Mouse (Mus musculus) urinary bladder, postnatal 14 days (tissue): ENCODE results near the gene Fbn1.

Experiments
- DNase-seq: peaks from one replicate; pipeline ENCODE4 v3.0.0; 2021; ENCODE audit warnings: low spot score

Fbn1 gene

DNA sequence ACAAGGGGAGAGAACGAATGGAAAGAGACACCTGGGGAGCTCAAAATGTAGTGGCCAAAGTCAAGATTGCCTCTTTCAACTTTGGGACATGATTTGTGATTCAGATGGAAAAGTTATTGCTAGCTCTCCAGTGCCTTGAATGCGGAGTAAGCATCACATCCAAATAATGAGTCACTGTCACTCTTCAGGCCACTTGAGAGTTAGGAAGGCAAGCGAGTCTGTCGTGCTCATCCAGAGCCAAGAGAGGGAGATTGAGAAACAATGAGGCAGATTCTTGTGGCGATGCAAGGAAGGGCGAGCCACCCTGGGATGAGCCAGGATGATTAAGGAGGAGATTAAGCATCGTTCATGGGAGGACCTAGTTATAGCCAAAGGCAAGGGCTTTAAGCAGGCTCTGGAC lies 176.2 kb downstream of the Fbn1 start:
- no peak for DNase-seq

DNA sequence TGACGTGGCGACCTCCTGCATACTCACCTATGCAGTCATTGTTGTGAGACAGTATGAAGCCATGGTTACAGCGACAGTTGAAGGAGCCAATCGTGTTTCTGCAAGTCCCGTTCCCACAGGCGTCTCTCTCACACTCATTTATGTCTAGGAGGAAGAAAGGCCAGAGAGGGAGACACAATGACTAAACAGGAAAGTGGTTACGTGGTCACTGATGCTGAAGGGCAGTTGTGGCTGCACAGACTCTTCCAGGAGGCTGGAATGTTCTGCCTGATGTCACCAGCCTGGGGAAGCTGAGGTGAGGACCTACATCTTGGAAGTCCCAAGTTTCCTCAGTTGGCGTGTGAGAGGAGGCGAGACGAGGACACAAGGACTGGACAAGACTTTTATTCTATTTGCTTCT lies 177.3 kb downstream of the Fbn1 start:
- no peak for DNase-seq

DNA sequence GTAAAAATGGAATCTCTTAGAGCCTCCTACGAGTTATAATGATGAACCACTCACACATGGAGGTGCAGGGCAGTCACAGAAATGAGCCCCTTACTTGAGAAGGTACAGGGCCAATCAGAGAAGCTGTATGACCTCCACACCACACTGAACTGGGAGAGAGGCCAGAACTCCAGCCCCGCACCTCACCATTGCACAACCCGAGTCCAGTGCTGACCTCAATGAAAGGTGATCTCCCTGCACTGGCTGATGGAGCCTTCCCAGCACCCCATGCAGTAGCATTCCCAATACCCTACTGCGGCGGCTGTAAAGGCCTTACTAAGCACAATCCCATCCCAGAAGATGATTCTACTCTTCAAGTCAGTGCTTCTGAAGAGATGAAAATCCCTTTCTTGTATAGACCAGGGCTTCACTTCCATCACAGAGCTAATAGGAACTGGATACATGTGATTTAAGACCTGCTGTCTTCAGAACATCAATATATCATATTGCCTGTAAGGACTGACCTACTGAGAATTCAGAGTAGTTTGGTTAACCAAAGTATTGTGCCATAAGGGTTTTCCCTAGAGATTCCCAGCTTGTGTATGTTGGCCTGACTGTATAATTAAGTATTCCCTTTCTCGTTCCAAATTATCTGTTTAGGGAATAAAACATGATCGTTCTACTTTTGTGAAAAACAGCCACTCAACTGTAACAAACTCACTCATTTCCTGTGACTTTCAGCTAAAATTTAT lies 182.5 kb downstream of the Fbn1 start:
- no peak for DNase-seq

DNA sequence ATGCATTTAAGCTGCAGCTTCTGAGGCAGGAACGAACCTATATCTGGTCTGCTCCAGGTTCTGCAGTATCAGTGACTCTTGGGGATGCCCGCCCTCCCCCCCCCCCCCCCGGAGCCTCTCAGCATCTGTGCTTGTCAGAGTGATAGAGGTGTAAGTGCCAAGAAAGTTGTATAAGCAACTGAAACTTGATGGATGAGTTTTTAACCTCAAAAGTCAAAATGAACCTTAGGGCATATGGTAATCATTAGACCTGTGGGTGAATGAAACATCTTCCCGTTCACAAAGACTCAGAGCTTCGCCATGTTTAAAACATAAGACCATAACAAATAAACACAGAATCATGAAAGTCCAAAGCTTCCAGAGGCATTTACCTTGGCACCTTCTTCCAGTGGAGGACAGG lies 183.3 kb downstream of the Fbn1 start:
- no peak for DNase-seq

DNA sequence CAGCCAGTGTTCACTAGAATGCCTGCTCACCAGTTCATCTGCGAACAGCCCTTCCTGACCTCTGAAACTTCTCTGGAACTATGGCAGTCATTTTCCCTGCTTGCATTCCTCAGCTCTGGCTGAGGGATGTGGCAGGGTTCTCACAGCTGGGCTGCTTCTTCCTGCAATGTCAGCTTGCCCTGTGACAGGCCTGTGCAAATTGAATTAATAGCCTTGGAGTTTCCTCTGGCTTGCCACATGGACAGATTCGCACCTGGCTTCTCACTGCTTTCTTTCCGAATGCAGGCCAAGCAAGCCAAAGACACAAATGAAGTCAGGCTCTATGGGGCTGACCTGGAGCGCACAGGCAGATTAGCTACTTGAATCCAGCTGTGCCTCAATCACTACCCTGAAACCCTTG lies 184.4 kb downstream of the Fbn1 start:
- DNase-seq = no peak

DNA sequence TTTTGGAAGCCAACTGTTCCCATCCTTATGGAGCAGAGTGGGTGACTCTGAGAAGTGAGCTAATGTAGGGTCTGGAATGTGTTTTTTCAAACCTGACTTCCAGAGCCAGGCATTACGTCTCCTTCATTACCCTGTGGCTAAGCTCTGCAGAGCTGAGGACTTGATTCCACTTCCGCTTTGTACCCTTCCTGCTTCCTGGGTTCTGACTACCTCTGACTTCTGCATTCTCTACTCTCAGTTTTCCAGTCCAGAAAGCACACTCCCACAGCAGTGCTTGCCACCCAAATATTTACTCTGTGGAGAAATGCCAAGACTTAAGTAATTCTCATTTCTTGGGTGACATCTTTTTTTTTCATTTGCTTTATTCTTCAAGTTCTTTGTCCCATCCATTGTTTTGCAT lies 185.2 kb downstream of the Fbn1 start:
- no peak for DNase-seq

DNA sequence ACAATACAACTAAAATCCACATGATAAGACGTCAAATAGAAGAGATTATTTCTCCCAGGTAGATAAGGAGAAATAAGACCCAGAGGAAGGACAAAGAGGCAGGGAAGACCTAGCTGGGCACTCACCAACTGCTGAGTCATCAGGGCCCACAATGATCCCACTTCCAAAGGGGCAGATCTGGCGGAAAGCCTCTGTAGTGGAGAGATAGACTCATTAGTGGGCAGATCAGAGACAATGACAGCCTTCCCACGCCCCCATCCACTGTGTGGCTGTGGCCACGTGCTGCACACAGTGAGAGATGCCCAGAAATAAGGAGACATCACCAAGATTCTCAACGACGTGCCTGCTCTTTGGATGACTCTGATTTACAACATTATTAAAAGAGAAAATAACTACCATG lies 186.7 kb downstream of the Fbn1 start:
- DNase-seq = no peak

DNA sequence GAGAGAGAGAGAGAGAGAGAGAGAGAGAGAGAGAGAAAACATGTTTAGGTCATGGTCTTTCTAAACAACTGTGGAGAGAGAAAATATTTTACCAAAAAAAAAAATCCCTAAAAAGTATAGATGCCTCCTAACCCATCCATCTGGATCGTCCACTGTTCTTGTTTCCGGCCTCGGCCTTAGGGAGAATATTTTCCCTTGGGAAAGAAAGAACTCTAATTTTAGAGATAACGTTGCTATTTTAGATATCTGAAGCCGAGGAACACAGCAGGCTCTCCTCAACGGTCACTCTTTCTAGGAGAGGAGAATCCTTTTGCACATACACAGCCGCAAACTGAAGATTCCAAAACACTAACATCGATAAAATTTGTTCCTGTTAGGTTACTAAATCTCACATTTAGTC lies 188.1 kb downstream of the Fbn1 start:
- DNase-seq = no peak

DNA sequence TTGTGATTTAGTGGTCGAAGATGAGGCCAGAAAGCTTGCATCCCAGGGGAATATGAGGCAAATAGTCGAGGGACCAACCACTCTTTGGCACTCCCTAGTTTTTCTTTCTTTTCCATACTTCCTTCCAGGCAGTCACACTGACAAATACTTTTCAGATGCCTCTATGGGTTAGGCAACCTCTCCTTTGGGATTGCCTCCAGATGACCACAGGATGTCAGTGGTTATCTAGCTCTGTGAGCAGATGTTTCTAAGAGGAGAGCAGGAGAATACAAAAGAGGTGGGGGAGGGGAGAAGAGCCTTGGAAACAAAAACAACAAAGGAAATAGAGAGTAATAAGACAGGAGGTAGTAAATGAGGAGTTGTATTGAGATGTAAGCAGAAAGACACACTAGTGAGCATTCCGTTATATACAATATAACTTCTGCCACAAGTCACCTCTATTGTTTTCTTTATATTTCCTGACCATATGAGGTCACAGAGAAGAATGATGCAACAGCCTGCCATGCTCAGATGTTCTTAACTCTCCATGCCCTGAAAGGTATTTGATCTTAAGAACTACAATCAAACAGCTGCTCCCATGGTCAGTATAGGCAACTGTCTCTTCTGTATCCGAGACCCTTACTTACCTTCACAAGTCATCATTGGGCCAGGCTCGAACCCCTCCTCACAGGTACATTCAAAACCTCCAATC lies 189.3 kb downstream of the Fbn1 start:
- DNase-seq = no peak

DNA sequence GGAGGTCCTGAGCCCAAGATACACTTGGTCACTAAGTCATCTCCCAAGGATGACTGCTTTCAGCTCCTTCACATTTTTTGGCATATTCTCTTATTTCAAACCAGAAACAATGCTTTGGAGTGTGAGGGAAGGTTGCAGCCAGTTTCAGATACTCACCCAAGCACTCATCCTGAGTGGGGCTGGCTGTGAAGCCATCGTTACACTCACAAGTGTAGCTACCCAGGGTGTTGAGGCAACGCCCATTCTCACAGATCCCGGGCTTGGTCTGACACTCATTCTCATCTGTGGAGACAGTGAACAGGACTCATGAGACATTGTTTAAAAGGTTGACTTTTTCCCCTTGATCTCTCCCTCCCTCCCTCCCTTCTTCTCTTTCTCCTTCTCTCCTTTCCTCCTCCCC lies 192.6 kb downstream of the Fbn1 start:
- DNase-seq = no peak

DNA sequence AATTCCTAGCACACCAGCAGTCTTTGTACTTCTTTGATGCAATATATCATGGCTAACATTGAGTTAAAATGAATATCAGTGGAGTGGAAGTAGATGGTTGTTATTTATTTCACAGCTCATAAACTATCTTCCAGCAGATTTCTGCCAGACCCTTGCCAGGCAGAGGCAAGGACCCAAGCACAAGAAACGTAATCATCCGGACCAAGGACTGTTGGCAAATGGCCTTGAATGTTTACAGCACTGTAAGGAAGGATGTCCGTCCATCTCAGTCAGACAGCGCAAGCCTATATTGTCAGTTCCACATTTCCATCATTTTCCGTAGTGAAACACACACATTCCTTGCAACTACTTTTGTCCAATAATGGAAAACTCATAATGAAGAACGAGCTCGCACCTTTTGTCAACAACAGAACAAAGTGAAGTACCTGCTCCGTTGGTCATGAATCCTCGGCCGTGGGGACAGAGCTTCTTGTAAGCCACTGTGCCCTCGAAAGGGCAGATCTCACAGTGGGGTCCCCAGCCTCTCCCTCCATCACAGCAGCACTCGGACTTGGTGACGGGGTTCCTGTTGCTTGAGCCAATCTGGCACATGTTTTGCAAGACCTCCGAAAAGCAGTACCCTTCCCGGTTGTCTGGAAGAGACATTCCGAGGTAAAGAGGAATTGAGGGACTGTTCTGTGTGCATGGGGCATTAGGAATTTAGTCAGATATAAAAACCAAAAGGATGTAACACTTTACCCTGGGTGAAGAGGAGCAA lies 193.4 kb downstream of the Fbn1 start:
- no peak for DNase-seq

DNA sequence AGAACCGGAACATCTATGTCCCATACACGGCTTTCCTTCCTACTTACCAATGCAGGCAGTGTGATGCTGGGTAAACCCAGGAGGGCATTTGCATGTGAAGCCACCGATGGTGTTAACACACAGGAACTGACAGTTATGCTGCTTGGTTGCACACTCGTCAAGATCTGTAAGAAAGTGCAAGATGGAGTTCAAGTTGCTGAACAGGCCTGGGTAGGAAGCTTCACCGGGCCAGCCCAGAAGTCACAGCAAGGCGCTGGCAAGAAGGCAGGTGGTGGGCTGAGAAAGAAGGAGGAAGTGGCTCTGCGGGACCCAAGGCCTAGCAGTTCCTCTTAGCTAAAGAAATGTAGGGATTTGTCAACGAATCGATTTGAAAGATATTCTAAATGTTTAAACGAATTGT lies 198.1 kb downstream of the Fbn1 start:
- no peak for DNase-seq

DNA sequence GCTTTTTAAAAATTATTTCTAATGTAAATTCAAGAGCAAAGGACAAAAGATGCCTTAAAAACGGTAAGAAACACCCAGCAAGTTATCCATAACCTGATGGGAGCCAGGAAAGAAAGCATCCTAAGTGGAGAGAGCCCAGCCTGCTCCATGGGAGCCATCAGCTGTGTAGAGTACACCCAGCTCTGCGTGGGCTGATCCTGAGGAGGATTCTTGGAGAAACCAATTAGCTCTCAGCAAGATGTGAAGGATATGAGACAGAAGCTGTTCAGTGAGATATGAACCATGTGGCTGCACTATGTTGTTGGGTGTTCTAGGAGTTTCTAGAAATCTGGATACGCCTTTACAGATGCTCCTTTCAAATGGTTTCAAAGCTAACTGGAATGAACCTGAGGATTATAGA lies 202.1 kb downstream of the Fbn1 start:
- no peak for DNase-seq

DNA sequence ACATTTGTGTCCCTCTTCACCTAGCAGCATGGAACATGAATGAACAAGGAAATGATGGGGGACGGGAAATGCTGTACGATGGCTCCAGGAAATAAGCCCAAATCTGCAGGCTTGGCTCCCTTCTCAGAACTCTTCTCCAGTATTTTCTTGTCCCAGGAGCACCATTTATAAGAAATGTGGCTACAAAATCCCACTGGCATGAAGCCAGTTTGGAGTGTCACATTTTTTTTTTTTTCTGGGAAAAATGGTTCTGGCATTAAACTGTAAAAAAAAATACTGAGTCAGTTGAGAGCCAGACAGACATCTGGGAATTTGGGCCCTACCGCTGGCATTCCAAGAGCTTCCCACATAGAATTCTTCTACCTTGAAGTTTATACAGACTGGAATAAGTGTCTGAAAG lies 203.0 kb downstream of the Fbn1 start:
- no peak for DNase-seq

DNA sequence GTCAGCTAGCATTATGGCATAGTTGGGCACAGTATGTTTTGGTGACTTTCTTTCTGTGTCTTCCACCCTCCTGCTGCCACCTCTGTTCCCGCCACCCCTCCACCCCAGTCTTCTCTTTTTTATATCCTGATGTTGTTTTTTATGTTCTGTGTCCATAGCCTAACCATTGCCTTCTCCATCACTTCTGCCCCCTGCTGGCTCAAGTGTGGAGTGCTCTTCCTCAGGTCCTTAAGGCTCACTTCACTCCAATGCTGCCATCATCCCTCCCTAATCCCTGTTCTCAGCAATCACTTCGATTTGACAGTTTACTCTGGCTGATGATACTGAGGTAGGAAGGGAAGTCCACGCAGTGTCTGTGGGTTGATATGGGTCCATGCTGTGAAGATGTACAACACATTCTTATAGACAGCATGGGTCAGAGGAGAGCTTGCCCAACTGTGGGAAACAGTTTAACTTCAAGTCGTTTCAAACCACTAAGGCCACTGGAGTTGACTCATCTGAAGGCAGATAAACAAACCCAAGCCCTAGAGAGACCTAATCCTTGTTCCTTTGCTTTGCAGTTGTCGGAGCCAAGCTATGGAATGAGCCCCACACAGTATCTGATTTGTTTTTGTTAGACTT lies 203.9 kb downstream of the Fbn1 start:
- DNase-seq = no peak

DNA sequence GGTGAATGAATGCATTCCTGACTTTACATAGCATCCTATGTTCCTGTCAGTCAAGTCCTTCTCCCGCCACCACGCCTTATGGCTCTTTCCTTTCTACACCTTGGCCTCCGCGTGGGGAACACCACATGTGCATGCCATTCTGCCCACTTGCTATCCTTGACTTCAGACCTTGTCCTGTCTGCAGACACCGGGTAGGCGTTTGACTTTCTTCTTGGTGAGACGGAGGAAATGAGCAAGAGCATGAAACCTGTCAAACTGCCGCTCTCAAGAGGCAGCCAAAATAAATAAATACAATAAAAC lies 205.2 kb downstream of the Fbn1 start:
- no peak for DNase-seq

DNA sequence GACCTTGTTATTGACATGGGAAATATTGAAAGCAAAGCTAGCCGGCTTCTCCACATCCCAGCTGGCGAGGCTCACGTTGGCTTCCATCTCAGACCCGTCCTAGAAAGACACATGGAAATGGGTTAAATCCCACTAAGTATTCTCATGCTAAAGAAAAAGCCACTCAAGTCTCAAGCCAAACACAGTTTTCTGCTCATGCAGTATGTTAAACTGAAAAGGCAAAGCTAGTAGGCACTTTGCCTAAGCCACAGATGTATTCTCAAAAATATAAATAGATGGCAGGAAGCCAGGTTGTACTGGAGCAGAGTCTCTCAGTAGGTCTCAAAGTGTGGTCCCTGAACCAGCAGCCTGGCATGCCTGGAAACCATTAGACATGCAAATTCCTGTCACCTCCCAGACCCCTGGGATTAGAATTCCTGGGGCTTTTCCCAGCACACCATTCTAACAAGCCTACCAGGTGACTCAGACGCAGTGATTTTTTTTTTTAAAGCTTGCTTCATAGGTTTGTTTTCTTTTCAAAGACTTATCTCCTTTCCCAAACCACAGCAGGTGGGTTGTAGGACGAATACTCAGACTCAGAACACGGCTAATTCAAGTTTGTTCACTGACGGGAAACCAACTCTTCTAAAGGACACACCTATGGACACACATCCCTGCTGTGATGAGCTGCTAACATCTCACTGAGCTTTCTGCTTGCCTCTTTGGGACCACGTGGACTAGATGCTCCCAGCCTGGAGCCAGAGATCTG lies 205.7 kb downstream of the Fbn1 start:
- no peak for DNase-seq

DNA sequence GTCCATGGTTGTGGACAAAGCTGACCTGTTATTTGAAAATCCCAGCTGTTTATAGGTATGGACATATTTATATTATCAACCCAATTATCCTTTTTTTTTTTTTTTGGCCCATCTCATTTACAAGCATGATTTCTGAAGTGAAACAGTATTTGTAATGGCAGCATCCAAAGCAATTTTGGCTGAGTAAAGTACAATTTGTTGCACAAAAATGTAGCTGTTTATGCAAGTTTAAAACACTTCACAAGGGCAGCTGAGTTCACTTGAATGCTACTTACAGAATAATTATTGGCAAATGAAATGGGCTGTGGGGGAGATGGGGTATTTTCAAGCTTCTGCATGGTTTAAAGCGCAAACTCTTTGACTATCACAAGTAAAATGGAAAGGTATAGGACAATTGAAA lies 209.0 kb downstream of the Fbn1 start:
- DNase-seq = no peak

DNA sequence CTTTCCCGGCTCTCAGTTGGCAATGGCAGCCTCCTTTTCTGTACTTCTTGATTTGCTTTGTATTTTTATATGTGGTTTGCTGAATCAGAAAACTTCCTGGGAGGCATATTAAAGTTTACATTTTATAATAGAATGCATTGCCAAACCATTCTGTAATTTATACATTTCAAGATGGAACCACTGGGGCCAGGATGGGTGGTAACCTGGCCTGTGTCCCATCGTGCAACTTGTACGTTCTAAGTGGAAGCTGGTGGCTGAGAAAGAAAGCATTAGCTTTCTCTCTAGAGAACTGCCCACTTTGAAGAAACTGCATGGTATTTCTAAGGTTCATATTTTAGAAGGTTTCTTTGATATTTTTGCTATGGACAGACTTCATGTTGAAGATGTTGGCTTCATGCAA lies 212.3 kb downstream of the Fbn1 start:
- no peak for DNase-seq

DNA sequence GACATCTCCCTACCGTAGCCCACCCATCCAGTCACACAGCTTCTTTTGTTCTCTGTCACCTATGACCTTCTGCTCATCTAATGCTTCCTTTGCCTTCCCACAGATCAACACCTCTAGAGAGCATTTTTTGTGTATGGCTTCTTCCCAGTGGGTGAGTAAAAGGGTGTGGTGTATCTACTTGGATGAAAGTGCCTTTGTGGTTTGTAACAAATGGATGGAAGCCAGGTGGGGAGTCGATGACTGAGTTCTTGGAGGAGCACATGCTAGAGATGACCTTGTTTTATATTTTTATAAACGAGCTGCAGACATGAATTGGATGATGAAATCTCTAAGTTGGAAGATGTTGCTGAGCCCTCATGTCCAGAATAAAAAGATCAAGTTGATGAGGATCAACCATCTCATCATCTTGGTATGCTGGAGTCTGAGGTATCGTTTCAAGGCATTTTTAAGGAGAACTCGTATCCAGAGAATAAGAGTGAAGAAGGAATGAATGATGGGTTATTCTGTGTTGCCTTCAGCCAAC lies 213.8 kb downstream of the Fbn1 start:
- peak; percentile 43 for DNase-seq

DNA sequence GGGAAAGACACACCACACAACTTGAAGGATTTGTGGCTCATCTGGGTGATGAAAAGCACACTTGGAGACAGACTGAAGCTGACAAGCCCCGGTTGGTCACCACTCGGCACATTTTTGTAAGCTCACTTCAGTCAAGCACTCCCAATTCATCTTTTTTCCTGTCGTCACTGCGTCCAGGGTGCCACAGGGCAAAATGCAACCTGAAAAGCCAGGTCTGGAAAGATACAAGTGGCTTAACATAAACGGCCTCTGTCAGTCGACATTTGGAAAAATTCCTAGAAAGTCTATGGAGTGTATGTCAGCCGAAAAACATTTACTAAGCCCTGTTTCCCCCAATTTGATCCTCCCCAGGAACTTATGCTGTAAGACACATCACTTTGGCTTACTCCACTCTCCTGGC lies 215.2 kb downstream of the Fbn1 start:
- no peak for DNase-seq

DNA sequence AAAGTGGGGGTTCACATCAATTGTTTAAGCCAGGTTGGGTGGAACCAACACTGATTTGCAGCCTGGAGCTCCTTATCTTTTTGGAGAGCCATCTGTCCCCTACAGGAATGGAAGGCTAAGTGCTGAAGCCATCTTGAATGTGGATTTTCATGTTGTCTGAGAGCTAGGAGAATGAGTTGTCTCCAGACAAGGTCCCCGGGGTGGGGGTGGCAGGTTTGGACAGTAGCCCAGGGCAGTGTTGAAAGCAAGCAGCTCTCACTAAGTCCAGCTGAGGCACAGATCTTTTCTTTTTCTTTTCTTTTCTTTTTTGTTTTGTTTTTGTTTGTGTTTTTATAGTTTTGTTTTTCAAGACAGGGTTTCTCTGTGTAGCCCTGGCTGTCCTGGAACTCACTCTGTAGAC lies 216.7 kb downstream of the Fbn1 start:
- DNase-seq = no peak
